Mouse (Mus musculus) urinary bladder, postnatal 4 days (tissue): ENCODE data around the gene Gm10100.
"Not testable (repeated sequence)": the region's sequence is repeated elsewhere in the genome, so short reads cannot be mapped to it uniquely, and the experiment has no call there.

ENCODE experiments used
- DNase-seq, 2 experiments: peaks; one replicate each; pipeline ENCODE4 v3.0.0; 2021 to 2022; ENCODE audit warnings: low spot score in 2 of 2

Gm10100 gene

GRCm38 (mm10) chr10:77726186-77726585 lies at the start of gene Gm10100:
Gene Gm10100, plus strand, starts transcription at chr10:77726486.
- DNase-seq: no peak

DNA sequence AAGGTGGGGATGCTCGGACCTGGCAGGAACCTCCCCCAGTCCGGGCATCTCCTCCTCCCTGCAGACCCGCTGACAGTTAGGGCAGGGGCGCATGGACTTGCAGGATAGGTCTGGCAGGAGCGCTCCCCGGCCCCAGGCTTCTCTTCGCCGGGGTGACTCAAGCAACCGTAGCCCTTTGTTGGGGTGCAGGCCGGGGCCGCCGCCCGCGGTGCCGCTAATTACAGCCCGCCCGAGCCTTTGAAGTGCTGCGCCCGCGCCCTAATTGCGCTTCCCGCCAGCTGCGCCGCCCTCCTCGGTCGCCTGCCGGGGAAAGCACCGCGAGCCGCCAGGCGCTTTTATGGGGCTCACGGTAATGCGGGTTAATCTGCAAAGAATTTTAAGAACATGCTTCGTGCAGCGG lies 48.7 kb upstream of the Gm10100 start:
- no peak for DNase-seq

- no peak for DNase-seq
These were observed 43.3 kb upstream of the Gm10100 start for GRCm38 (mm10) chr10:77682994-77683393.

GRCm38 (mm10) chr10:77684181-77684580 lies 42.1 kb upstream of the Gm10100 start:
- DNase-seq: no peak

DNA sequence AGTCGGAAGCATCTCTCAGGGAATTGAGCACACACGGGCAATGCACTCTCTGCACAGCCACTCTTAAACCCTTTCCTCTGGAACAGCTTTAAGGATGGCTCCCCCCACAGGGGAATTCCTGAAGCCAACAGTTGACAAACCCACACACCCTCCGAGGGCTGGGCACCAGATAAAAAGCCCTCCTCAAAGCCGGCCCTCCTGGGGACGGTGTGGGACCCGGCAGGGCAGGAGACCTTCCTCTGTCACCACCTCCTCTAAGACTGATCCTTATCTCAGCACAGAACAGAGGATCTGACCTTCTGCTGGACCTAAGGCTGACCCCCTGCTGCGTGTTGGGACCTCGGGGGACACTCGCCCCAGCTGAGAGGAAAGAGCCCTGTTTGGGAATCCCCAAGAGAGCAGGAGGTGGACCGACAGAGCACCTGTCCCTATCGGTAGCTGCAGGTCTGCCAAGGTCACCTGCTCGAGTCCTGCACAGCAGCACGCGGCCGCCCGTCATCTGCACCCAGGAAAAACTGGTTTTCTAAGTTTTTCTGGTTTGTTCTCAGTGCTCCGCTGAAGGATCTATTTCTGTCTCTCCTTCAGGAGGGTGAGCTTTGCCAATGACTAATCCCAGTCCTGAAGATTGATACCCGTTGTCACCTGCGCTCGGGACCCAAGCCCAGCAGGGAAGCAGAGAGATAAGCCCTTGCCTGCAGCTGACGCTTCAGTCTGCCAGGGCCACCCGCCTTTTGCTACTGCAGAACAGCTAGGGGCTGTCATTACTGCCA lies 40.2 kb upstream of the Gm10100 start, which contains the start of gene Tspear:
Gene Tspear (plus strand): TSS at position 675 of the 770 bp plus-strand sequence.
- no peak for DNase-seq

- DNase-seq: no peak
These were observed 39.3 kb upstream of the Gm10100 start for GRCm38 (mm10) chr10:77687021-77687420.

- DNase-seq: not testable (repeated sequence)
These were observed 35.9 kb upstream of the Gm10100 start, which contains the start of gene Gm19402 for GRCm38 (mm10) chr10:77690356-77690807. Gene Gm19402, minus strand, starts transcription at chr10:77690757.

- DNase-seq: no peak
These were observed 29.2 kb upstream of the Gm10100 start, which contains the start of gene Gm9508 for GRCm38 (mm10) chr10:77697133-77697532. Gene Gm9508, minus strand, starts transcription at chr10:77697233.

DNA sequence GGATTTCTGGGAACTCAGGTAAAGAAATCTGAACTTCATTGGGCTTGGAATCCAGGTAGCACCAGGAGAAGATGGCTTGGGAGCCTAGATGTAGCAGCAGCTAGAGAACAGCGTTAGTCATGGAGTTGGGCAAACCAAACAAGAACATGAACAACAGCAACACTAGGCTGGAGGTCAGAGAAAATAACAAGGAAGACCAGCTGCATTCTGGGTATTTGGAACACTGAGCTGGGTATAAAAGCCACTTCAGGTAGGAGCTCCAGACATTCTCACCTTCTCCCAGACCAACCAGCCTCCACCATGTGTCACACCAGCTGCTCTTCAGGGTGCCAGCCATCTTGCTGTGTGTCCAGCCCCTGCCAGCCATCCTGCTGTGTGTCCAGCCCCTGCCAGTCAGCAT lies 20.0 kb upstream of the Gm10100 start, which contains the start of gene Gm10272:
Gene Gm10272 (plus strand): TSS at position 301 of the 400 bp plus-strand sequence.
- DNase-seq: no peak

DNA sequence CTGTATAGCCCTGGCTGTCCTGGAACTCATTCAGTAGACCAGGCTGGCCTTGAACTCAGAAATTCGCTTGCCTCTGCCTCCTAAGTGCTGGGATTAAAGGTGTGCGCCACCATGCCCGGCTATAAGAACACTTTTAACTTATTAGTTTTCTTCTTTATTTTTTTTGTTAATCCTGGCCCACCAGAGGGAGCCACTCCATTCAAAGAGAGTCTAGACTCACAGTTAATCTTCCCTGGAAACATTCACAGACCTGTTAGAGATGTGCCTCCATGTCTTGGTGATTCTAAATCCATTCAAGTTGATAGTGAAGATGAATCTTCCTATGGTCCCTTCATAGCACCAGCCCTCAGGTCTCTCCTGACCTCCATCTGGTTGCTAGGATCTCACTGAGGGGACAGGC lies 16.5 kb upstream of the Gm10100 start:
- DNase-seq: no peak

- DNase-seq: not testable (repeated sequence)
These were observed 15.1 kb upstream of the Gm10100 start, which contains the start of gene Gm10024 for GRCm38 (mm10) chr10:77711157-77711556. Gene Gm10024, plus strand, starts transcription at chr10:77711457.

- DNase-seq: no peak
These were observed 12.6 kb upstream of the Gm10100 start for GRCm38 (mm10) chr10:77713734-77714133.

DNA sequence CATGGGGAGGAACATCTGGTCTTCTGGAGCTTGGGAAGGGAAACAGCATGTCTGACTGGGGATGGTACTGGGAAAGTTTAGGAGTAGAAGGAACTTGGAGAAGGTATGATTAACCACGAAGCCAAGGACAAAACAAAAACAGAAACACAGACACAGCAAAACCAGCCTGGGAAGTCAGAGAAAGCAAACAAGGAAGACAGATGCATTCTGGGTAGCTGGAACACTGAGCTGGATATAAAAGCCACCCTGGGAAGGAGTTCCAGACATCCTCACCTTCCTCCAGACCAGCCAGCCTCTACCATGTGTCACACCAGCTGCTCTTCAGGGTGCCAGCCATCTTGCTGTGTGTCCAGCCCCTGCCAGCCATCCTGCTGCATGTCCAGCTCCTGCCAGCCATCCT lies 10.8 kb upstream of the Gm10100 start, which contains the start of gene Gm10142:
Gene Gm10142 (plus strand): TSS at position 301 of the 400 bp plus-strand sequence.
- no peak for DNase-seq

GRCm38 (mm10) chr10:77720299-77720698 lies 6.0 kb upstream of the Gm10100 start, which contains the start of gene Krtap12-1:
Gene Krtap12-1, plus strand, starts transcription at chr10:77720599.
- not testable (repeated sequence) for DNase-seq

DNA sequence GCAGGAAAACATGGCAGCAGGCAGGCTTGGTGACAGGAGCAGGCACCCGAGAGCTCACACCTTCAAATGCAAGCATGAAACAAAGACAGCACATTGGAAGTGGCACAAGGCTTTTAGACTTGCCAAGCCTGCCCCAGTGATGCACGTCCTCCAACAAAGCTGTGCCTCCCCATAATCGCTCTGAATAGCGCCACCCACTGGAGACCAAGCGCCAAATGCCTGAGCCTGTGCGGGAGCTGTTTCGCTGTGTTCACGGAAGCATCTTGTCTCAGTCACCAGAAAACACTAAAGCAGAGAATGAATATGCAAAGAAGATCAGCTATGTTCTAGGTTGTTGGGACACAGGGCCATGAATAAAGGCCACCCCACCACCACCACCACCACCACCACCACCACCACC lies 1.4 kb upstream of the Gm10100 start:
- no peak for DNase-seq

DNA sequence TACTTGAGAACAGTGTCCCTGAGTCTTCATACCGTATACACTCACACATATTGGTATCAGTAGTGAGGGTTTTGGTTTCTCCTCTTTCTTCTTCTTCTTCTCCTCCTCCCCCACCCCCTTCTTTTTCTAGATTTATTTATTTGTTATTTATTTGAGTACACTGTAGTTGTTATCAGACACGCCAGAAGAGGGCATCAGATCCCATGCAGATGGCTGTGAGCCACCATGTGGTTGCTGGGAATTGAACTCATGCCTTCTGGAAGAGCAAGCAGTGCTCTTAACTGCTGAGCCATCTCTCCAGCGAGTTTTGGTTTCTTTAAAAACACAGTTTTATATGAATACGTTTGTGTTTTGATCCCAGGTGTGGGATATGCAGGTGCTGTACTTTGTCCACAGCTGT lies 2.0 kb downstream of the Gm10100 start:
- no peak for DNase-seq

GRCm38 (mm10) chr10:77729241-77729640 lies 3.0 kb downstream of the Gm10100 start:
- no peak for DNase-seq

GRCm38 (mm10) chr10:77735928-77736327 lies 9.6 kb downstream of the Gm10100 start:
- no peak for DNase-seq

GRCm38 (mm10) chr10:77738929-77739328 lies 12.6 kb downstream of the Gm10100 start:
- DNase-seq: no peak

DNA sequence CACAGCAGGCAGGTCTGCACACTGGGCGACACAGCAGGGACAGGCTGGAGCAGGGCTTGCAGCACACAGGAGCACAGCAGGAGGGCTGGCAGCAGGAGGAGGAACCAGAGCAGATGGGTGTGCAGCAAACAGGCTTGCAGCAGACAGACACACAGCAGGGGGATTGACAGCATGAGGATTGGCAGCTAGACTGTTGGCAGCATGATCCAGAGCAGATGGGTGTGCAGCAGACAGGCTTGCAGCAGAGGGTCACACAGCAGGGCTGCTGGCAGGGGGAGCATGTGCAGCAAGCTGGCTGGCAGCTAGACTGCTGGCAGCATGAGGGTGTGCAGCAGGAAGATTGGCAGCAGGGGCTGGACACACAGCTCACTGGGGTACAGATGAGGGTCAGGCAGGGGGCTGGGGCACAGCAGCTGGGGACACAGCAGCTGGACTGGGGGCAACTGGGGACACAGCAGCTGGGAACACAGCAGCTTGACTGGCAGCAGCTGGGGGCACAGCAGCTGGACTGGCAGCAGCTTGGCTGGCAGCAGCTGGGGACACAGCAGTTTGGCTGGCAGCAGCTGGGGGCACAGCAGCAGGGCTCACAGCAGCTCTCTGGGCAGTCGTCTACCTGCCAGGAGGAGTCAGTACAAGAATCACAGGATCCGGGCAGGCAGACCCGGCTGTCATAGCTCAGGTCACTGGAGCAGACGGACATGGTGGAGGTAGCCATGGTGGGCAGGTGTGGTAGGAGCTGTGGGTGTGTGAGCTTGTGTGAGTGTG lies 15.8 kb downstream of the Gm10100 start, which contains the start of gene Gm18596:
Gene Gm18596 (minus strand): TSS at position 715 of the 765 bp plus-strand sequence.
- peak in 1 of 2 experiments; percentile 15 for DNase-seq

GRCm38 (mm10) chr10:77750686-77751085 lies 24.4 kb downstream of the Gm10100 start:
- DNase-seq: not testable (repeated sequence)

DNA sequence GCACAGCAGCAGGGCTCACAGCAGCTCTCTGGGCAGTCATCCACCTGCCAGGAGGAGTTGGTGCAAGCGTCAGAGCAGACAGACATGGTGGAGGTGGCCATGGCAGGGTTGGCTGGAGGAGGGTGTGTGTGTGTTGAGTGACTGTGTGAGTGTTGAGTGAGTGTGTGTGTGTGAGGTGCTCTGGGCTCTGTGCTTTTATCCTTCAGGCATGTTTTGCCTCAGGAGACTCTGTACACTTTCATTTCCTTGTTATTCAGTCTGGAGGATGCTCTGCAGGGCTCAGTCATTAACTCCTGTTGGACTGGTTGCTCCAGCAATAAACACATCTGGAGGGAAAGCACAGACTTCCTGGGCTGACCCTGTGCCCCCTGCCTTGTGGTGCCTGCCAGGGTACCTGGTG lies 25.0 kb downstream of the Gm10100 start, which contains the start of gene Gm9736:
Gene Gm9736 (minus strand): TSS at position 101 of the 400 bp plus-strand sequence.
- DNase-seq: not testable (repeated sequence)
